Mouse (Mus musculus) liver, embryonic 14.5 days (tissue): ENCODE results near the gene Irf1.

Experiments
- CTCF ChIP-seq: IDR thresholded peaks from 2 replicates; pipeline ENCODE4 v1.5.1; 2016; ENCODE audit warnings: antibody characterized with exemption, low read depth, control low read depth
- EP300 ChIP-seq: IDR thresholded peaks from 2 replicates; pipeline ENCODE4 v1.6.1; 2016; ENCODE audit warnings: antibody characterized with exemption, low read depth

DNA sequence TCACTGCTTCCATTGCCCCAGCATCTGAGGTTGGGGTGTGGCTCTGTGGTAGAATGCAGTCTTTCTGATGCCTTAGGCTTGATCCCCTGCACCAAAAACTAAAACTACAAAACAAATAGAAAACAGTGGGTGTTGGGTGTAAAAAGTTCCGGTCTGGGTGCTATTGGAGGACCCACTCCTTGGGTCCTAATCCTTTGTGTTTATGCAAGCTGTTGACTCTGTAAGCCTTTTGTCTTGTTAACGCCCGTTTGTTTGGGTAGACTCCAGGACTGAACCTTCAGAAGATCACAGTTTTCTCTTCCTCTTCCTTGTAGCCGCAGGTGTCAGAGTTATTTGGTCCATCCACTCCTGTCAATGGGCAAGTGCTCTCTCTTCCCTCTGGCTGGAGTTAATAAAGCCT, 30.2 kb downstream of the Irf1 start:
- no peak for TF ChIP-seq CTCF
- TF ChIP-seq EP300 = no peak
